Mouse (Mus musculus): ENCODE measurements around the gene Sec11a. TPM values are rescaled to one million over a fixed set of nuclear protein-coding genes. Genes with fewer than 3 reads are reported as not detected.
"Not testable (repeated sequence)": the region's sequence is repeated elsewhere in the genome, so short reads cannot be mapped to it uniquely, and the experiment has no call there.

The Sec11a gene
- total RNA-seq, 2 experiments from 2014 or later: 58.7 to 66.9 TPM

- DNase-seq (ENCODE audit: low spot score in 2 of 2): no peak
Observed at GRCm38 (mm10) chr7:80962799-80963198, 15.2 kb upstream of the Sec11a start.

DNA sequence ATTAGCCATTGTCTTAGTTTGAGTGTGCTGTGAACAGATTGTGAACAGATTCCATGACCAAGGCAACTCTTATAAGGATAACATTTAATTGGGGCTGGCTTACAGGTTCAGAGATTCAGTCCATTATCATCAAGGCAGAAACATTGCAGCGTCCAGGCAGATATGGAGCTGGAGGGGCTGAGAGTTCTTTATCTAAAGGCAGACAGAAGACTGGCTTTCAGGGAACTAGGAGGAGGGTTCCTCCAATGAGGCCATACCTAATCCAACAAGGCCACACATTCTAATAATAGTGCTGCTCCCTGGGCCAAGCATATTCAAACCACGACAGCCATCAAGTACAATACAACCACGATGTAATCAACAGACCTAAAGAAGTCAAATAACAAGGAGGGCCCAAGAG is 11.4 kb upstream of the Sec11a start:
- no peak for DNase-seq (ENCODE audit: low spot score in 2 of 2)

- DNase-seq (ENCODE audit: low spot score in 2 of 2): no peak
Observed at GRCm38 (mm10) chr7:80956891-80957290, 9.3 kb upstream of the Sec11a start.

DNA sequence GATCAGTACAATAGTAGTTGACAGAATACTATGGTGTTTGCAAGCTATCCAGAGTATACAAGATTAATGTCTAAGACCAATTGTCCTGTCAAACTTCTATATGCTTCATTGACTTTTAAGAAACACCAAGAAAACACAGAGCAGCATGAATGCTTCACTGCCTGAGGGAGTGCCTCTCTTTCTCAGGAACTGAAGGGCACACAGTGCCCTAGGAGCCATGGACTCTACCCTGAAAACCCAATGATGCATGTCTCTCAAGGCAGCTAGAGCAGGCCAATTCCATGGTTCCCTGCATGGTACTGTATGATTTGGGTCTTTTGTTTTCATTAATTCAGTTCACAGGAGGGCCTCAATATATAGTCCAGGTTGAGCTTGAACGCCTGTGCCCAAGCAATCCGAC is 6.7 kb upstream of the Sec11a start:
- DNase-seq (ENCODE audit: low spot score in 2 of 2): no peak

DNA sequence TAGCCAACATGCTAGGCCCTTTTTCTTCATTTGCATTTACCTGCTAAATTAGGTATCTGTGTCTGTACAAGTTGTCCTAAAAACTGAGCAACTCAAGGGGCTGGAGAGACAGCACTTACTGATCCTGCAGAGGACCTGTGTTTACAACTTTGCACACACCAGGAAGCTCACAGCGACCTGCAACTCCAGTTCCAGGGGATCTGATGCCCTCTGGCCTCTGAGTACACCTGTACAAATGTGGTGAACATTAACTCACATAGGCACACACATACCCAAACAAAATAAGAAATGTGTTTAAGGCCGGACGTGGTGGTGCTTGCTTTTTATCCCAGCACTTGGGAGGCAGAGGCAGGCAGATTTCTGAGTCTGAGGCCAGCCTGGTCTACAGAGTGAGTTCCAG is 4.6 kb upstream of the Sec11a start:
- DNase-seq (ENCODE audit: low spot score in 2 of 2): no peak

DNA sequence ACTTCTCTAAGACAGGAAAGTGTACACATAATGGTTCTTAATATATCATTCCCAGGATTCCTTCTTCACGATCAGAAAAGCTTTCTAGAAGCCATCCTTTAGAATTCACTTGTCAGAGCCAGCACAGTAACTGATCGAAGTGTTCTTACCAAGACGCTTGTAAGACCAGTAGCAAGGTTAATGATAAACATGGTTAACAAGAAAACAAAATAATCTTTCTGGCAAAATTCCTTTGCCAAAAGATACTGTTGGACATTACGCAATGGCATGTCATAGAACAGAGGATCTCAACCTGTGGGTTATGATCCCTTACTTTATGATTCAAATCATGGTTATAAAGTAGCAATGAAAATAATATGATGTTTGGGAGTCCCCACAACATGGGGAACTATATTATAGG is 3.9 kb upstream of the Sec11a start:
- DNase-seq (ENCODE audit: low spot score in 2 of 2): no peak

DNA sequence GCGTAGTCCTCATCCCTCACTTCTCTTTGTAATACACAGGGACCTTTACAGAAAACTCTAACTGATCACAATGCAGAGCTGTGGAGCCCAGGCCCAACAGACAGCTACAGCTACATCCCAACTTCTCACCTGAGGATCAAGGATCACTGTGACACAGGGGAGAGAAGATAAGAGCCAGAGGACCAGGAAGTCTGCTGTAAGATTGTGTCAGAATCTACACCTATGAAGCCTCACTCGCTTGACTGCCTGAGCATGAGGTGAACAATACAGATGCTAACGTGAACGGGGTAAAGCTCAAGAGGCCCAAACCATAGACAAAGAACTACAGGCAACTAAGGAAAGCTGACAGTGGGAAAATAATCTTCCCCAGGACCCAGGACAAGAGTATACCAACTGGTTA is 7.8 kb downstream of the Sec11a start:
- no peak for DNase-seq (ENCODE audit: low spot score in 2 of 2)

DNA sequence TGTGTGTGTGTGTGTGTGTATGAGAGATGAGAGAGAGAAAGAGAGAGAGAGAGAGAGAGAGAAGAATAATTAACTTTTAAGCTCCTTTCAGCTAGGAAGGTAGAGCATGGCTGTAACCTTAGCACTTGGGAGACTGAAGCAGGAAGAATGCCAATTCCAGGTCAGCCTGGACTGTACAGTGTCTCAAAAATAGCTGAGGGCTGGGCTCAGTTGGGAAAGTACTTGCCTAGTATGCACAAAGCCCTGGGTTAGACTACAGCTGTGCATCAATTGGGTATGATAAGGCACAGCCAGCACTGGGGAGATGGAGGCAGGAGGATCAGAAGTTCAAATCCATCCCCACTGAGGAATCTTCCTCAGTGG is 10.3 kb downstream of the Sec11a start:
- not testable (repeated sequence) for DNase-seq (ENCODE audit: low spot score in 2 of 2)

DNA sequence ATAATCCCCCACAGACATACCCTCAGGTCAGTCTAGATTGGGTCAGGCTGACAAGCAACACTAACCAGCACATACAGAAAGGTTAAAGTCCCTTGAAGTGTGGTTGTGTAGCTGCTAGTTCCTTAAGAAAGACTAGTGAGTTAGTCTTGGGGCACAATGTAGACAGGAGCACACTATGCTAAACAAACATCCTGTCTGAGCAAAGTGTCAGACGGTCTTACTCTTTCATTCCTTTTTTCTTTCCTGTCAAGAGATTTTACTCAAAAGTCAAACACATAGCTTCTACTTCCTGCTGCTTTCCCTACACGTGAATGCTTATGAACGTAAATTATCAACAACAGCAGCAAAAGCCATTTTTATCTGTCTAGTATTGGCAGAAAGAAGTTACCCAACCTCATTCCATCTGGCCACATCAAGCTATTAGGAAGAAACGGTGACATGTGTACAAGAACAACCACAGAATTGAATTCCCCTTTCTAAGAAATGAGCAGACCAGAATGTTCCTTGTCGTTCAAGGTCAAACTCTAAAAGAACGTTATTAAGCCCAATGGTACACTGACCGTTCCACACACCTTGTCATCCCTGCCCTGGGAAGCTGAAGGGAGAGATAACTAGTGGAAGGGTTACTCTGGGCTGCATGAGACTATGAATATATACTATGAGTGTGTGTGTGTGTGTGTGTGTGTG is 10.8 kb downstream of the Sec11a start:
- DNase-seq (ENCODE audit: low spot score in 2 of 2): not testable (repeated sequence)

- no peak for DNase-seq (ENCODE audit: low spot score in 2 of 2)
Observed at GRCm38 (mm10) chr7:80935834-80936233, 11.7 kb downstream of the Sec11a start.

DNA sequence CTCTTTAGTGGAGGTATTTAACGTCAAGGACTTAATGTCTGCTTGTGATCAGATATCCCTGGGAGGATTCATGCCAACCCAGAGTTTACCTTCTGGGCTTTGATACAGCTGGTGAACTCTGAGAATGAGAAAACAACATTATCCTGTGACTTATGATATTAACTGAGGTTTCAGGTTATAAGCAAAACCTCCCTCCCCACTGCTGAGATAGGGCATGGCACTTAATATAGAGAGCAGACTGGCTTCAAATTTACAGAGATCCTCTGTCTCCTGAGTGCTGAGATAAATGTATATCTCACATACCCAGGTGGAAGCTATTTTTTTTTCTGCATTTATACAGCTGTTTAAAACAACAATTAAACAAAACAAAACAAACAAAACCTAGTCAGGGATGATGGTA is 14.8 kb downstream of the Sec11a start:
- DNase-seq (ENCODE audit: low spot score in 2 of 2): no peak

DNA sequence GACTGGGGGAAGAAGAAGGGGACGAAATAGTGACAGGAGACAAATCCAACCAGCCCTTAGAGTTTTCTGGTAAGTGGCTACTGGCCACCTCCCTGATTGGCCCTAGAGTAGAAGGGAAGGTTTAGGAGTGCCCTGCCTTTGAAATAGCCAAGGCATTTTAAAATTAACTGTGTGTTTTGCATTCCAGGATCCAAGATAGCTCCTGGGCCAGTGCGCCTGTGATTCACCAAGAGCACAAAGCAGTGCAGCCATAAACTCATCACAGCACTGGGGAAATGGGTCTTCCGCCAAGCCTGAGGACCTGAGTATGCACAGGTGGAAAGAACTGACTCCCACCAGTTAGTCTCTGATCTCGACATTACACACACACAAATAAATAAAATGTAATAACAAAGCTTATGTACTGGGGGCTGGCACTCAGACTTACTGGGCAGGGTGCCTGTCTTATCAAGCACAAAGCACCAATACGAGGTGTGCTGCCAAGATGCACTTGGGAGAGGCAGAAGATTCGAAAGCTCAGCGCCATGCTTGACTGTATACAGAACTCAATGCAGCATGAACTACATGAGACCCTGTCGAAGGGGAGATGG is 15.9 kb downstream of the Sec11a start:
- DNase-seq (ENCODE audit: low spot score in 2 of 2): no peak

- DNase-seq (ENCODE audit: low spot score in 2 of 2): no peak
Observed at GRCm38 (mm10) chr7:80923165-80923564, 24.4 kb downstream of the Sec11a start.

DNA sequence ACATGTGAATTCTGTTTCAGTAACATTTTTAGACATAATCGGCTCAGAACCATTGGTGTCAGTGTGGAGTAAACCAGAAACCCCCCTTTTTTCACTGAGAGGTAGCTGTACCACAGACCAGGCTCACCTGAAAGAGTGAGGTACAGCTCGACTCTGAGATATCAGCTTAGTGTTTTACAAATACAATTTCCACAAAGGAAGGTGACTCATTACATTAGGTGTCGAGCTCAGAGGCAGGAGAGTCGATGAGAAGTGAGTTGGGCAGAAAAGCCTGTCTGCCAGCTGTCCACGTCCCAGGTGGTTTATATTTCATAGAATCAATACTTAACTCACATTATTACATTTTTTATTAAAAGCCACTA is 28.0 kb downstream of the Sec11a start:
- no peak for DNase-seq (ENCODE audit: low spot score in 2 of 2)

- no peak for DNase-seq (ENCODE audit: low spot score in 2 of 2)
Observed at GRCm38 (mm10) chr7:80918982-80919646, 28.5 kb downstream of the Sec11a start.

DNA sequence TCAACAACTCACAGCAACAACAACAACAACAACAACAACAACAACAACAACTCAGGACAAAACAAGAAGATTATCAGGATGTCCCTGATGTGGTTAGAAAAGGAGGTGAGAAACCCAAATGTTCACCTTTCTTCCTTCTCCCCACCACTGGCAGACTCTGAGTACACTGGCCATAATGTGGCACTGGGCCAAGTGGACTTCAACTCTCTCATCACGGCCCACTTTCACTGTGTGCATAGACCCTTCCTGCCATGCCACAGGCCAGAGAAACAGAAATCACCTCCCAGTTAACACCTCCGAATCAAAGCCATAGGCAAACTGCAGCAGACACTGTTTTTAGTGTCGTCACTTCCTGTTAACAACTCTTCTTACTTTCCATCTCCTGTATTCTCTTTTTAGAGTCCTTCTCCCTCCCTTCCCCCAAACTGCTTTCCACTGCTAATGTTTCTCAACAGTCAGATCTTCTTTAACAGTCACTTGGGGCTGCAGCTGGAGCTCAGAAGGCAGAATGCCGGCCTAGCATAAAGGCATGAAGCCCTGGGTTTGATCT is 29.6 kb downstream of the Sec11a start:
- DNase-seq (ENCODE audit: low spot score in 2 of 2): no peak

GRCm38 (mm10) chr7:80912496-80912895 is 35.1 kb downstream of the Sec11a start:
- no peak for DNase-seq (ENCODE audit: low spot score in 2 of 2)

DNA sequence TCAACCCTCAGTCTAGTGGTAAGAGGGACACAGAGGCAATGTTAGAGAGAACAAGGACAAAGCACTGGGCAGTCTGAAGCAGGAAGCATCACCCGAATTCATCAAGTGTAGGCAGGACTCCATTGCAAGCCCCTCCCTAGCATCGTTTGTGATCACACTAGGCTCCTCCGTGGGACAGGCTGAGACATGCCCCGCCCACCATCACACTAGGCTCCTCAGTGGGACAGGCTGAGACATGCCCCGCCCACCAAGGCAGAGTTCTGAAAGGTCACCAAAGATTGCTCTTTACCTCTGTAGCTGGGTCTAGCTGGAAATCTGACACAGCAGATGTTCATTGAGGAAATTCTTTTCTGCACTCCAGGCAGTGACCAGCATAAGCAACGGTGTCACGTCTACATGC is 36.5 kb downstream of the Sec11a start:
- DNase-seq (ENCODE audit: low spot score in 2 of 2): no peak

GRCm38 (mm10) chr7:80904921-80905515 is 42.6 kb downstream of the Sec11a start, which contains the start of gene Nmb:
Gene Nmb, minus strand, starts transcription at chr7:80905076.
- peak; percentile 59 to 63 for DNase-seq (ENCODE audit: low spot score in 2 of 2)

DNA sequence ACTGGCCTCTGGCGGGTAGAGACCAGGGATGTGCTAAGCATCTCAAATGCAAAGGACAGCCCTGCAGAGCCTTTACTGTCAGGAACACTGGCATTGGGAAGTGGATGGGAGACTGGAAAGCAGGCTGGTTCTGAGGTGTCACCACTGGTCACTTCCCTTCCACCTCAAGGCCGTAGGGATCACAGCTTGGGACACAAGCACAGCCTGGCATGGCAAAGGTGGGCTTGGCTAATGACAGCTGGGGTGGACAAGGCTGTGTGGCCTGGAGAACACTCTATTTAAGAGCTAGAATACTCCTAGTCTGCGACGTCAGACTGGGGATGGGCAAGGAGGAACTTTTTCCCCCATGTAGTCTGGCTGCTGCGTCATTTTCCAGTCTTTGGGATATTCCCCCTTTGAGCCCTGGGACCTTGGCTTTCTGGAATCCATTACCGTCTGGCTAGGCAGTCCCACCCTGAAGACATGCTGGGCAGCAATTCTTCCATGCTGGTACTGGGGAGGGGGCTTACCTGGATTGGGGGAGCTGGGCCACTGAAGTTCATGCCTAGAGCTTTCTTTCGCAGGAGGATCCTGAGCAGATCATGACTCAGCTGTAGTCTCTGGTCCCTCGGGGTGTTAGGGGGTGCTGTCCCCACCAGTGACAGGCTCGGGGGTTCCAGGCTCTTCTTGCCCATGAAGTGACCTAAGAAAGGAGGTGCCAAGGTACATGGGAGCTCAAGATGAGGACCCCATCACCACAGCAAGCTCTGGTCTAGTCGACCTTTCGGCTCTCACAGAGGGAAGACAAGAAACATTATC is 43.8 kb downstream of the Sec11a start:
- no peak for DNase-seq (ENCODE audit: low spot score in 2 of 2)
